Mouse (Mus musculus): Measurements from ENCODE around the gene Cacna1c.

Gene Cacna1c

DNA sequence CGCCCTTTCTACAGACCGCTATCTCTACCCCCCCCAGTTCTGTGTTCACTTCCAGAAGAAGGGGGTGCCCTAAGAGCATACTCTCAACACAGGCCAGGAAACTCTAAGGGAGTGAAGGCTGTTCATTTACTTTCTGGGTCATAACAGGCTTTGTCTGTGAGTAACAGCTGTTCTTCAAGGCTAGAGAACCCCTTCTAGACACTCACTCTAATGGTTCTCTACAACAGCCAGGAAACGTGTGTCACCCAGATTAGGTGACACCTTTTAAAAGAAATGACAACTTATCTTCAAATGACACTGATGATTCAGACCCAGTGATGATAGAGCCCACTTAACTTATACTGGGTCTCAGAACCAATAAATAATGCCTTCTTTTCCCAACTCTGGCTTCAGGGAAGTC is 461.1 kb downstream of the Cacna1c start:
- no peak for DNase-seq

DNA sequence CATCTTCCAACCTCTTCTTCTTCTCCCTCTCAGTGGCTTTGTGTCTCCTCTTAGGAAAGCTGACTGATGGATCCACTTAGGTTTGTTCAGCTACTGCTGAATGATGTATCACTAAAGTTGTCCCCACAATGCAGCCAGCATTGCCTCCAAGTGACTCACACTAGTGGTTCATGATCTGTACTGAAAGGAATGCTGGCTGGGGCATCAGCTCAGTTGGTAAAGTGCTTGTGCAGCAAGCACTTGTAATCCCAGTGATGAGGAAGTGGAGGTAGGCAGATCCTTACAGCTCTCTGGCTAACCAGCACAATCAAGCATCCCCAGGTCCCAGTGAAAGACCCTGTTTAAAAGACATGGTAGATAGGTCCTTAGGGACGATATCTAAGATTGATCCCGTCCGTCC is 464.3 kb downstream of the Cacna1c start:
- DNase-seq, result no peak

DNA sequence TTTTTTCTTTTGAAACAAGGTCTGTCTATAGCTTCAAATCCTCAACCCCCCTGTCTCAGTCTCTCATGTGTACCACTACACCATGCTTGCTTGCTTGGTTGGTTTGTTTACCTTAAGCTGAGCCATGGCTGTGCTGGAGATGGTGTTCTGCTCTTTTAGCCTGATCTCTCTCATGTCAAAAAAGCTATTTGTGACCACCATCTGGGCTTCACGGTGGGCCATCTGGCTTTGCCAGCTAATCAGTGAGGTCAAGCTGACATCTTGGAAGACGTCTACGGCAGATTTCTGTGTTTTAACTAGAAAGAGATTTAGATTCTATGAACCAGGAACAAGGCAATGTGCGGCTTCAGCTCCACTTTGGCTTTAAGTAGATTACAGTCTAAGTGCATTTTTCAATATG is 471.3 kb downstream of the Cacna1c start:
- no peak for DNase-seq

DNA sequence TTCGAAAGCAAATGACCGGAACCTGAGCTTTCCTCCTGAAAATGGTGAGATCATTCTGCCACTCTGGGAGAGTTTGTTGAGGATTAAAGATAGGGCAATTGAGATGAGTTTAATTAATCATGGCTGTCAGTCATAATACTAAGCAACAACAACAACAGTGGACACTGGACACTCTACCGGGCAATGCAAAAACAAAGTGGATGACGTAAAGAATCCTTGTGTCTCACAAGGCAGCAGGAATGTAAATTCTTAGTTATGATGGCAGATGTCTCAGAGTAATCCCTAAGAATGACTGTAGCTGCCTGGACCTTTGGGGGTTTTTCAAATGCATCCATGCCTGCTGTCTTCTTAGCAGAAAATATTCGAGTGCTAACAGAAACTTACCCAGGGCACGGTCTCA is 471.8 kb downstream of the Cacna1c start:
- no peak for DNase-seq

DNA sequence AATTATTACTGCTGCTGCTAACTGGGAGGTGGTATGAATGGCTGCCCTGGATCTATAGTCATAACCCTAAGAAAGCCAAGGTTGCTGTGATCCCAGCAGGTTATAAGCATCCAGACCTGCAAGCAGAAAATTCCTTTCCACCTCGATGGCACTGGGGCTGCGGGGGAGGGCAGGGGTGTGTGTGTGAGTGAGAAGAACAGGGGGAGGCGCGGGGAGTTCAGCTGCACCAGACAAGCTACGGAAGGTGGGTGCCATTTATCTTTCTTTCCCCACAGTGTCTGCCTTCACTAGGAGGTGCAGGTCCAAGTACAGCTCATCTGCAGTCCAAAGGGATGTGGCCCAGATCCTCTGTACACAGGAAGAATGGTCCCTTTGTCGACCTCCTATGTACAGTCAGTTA is 473.9 kb downstream of the Cacna1c start:
- DNase-seq, result no peak

DNA sequence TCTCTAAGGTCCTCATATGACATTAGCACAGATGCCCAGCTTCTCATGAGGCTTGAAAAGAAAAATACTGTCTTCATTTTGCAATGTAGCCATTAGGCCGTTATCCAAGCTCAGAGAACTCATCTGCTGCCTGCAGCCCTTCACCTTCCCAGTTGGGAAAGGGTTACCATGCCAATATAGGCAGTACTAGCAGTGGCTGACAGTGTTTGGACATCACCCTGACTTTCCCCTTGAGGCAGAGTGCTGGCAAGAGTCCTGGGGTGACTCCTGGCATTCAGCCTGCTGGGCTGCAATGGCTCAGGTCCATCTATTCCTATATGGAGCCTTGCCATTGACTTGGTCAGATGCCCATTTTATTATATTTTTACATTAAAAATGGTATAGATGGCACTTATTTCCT is 476.7 kb downstream of the Cacna1c start:
- no peak for DNase-seq

DNA sequence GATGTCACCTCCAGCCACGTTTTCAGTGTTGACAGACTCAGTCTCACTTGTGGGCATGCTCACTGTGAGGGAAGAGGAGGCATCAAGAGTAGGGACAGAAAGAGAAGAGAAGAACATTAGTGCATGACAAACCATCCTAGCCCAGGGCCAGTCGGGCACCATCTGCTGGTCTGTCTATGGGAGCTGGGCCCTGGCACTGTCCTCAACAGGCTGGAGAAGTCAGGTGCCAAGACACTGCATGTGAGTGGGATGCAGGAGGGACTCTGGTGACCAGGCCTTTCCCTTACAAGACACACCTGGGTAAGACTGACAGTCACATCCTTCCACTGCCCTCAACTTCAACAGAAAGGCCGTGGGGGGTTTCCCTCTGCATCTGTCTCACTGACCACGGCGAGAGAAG is 482.9 kb downstream of the Cacna1c start:
- no peak for DNase-seq

DNA sequence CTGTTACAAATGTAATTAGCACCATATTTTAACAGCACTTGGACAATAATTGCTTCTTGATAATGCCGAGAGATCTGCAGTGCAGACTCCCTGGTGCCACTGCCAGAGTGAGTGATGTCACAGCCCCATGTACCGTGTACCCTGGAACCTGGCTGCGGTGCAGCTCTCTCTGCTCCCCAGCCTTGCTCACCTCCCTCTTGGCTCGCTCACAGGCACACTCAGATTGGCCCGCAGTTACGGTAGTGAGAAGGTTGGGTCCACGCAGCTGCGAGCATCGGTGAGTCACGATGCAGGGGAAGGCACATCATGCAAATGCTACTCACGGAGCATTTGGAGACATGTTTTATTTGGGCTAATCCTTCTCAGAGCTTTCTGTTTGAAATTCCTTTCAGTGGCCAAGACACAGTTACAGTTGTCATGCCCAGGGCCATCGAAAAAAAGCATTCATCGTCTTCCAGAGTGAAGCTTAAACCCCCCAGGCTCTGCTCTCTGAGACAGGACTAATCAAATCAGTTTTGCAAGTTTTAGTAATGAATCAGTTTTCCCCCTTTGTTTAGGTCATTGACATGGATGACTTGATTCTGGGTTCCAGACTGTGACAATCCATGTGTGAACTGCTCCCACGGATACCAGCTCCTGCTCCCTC is 484.4 kb downstream of the Cacna1c start:
- no peak for DNase-seq

DNA sequence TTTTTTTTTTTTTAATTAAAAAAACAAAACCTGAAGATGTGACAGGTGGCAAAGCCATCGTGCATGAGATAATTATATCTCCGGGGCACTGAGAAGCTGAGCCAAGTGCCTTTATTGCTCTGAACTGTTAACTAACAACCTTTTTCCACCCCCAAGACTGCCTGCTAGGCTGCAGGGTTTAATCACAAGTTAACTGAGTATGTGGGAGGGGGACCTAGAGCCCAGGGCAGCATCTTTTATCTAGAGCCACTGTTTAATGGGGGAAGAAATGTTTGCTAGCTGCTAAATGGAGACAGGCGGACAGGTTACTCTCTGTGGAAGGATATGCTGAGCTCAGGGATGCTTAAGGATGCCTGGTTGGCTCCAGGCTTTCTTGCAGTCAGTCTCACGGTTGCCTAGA is 489.2 kb downstream of the Cacna1c start:
- DNase-seq, result no peak

DNA sequence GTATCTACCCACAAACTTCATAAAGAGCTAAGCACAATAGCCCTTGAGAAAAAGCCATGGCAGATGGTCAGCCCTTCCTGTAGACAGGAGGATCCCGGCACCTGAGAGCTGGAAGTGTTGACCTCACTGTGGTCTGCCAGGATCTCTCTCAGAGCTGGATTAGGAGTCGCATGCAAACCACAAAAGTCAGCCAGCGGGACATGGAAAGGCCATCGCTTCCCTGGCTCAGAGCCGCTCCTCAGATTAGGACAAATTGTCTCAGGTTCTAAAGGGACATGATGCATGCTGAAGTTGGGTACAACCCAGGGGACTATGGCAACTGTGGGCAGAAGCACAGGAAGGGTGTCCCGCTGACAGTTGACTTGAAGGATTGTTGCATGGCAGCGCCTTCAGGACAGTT is 490.4 kb downstream of the Cacna1c start:
- no peak for DNase-seq

DNA sequence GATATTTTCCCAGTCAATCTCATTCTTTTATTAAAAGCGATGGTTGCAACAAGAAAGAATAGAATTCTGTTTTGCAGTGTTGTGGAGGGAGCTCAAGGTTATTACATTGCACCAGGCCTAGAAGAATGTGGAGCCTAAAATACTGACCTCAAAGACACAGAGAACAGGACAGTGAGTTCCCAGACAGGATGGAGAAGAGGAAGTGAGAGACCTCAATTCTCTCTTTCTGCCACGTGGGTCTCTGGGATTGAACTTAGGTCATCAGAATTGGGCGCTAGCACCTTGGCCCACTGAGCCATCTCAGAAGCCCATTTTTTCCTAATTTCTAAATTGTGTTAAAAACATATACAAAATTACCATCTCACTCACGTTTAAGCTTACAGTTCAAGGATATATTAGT is 501.6 kb downstream of the Cacna1c start:
- DNase-seq, result no peak

DNA sequence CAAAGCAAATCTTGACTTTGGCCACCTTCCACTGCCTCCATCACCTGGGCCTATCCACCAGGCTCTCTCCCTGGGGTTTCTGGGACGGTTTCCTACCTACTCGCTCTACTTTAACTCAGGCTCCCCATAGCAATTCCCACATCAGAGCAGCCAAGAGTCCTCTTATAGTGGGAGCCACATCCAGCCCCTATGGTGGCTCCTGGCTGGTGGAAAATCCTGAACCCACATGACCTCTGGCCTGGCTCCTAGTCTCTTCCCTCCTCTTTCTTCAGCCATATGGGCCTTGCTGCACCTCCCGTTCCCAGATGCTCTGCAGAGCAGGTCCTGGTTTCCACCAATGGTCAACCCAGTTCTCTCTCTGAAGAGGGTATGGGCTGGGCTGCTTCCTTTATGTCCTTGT is 506.8 kb downstream of the Cacna1c start:
- no peak for DNase-seq

DNA sequence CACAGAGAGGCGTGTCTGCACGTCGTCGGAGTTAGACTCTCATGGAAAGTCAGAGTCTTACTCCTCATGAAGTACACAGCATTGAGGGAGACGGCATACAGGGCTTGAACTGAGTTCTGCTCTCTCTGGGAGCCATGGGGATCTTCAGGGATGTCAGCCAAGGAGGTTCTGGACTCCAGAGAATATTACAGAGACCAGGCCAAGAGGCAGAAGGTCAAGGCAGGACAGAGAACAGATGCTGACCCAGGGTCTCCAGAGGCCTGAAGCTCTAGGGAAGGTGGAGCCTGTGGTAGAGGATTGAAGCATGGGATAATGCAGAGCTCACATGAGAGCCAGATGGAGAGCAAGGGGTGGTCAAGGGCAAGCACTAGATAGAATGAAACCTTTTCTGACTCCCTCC is 507.4 kb downstream of the Cacna1c start:
- DNase-seq, result no peak

DNA sequence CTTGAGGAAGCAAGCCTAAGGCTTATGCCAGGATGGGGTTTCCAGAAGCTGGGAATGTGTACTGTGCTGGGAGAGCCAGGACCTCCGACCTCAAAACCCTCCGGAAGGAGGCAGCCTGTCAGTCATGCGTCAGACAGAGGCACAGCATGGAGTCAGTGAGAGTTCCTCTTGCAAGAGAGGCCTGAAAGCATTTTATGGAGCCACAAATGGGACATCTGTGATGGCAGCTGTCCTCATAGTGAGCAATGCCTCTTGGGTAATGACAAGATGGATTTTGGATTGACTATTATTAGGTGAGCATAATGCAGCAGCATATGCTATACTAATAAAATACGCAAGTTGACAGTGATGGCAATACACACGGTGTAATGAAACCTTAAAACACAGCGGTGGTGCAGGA is 515.4 kb downstream of the Cacna1c start:
- DNase-seq, result no peak

DNA sequence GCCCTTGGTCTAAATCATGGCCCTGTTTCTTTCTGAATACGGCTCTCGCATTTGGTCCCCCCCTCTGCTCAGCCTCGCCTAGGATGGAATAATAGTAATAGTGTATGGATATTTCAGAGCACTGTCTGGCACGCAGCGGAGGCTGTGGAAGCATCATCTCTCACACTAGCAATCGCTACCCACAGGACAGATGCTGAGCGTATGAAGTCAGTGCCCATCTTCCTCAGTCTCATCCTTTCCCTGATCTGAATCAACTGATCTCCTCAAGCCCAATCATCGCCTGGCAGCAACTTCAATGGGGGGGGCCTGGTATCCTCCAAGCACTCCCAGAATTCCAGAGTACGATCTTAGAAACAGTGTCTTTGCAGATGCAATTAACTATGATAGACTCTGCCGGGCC is 518.2 kb downstream of the Cacna1c start:
- no peak for DNase-seq

DNA sequence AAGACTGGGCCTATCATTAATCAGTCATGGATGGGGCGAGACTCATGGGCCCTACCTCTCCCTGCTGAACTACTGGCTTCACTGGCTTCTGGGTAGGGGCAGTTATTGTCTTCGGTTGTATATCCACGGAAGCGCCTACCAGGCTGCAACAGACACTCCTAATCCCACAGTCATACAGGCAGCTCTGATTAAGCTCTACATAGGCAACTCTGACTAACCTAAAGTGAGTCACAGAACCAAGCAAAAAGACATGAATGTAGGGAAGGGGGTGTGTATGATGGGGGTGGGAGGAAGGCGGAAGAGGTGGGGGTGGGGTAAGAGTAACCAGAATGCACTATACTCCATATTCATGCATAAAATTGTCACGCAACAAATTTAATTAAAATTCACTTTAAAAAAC is 518.9 kb downstream of the Cacna1c start:
- DNase-seq, result no peak

DNA sequence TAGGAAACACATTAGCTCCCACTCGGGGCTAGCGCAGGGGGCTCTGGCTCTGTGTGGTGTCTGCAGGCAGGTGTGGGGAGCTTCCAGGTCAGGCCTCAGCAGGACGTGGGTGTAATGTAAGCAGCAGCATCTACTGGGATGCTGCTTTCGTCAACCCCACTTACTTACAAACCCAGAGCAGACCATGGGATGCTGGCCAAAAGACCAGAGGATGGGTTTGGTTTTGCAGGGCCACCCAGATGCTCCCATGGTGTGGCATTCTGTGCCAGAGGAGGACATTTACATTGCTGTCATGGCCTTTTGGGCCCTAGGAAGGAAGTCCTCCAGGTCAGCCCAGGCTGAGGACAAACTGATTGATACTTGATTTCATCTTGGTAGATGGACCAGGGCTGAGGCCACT is 521.4 kb downstream of the Cacna1c start:
- no peak for DNase-seq

DNA sequence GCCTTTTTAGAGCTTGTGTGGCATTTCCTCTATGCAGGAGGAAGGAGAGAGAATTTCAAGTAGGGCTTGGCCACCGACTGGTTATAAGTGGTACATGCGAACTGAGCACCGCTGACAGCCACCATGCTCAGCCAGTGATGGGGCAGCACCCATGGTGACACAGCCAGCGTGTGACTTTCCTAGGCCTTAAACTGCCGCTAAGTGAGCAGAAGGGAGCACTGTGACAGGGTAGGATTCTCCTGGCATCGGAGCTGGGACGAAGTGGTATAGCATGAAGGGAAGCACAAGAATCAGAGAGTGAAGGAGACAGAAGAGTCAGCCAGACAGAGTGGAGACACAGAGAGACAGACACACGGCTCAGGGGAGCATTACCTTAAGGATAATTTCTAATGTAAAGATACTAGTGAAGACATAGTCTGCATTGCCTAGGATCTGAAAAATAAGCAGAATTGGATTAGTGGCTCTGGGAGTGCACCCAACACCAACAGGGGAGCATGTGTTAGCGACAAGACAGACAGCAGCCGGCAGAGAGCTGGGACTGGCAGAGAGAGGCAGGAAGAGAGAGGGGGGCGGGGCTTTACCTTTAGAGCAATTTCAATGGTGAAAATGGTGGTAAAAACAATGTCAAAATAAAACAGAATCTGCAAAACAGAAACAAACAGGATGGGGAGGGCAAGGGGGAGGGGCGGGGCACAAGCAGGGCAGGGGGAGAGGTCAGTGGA is 522.1 kb downstream of the Cacna1c start:
- no peak for DNase-seq

DNA sequence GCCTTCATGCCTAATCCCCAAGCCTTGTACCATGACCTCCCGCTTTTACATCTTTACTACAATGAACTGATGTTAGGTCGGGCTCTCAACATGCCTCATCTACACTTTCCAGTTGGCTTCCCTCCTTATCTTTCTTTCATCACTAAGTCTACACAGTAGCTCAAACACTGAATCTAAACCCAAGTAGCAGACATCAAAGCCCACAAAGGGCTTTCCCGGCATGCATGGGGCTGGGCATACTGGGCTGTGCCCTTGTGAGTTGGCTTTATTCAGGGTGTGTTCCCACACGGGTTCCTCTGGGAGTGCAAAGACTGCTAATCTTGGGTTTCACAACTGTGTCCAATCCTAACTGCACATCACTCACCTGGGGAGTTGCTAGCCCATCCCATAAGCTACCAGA is 542.9 kb downstream of the Cacna1c start:
- no peak for DNase-seq

DNA sequence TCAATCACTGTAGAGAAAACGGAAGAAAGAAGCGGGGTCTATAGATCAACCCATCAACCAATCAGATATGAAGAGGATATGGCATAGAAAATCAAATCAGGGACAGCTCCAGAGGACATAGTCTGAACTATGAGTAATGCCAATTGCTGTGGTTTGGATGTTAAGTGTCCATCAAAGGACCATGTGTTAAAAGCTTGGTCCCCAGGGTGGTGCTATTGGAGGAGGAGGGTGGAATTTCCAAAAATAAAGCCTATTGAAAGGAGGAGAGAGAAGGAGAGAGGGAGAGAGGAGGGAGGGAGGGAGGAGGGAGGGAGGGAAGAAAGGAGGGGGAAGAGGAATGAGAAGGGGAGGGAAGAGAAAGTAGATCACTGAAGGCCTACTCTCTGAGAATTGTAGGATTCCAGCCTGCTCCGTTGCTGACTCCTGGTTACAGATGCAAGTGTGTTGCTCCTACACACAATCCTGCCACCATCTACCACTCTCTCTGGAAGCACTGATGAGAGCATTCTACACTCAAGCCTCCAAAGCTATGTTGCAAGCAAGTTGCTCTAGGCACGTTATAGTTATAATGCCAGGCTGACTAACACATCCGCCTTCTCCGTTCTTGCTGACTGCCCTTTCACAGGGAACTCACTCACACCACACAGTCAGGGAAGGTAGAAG is 547.0 kb downstream of the Cacna1c start:
- no peak for DNase-seq

DNA sequence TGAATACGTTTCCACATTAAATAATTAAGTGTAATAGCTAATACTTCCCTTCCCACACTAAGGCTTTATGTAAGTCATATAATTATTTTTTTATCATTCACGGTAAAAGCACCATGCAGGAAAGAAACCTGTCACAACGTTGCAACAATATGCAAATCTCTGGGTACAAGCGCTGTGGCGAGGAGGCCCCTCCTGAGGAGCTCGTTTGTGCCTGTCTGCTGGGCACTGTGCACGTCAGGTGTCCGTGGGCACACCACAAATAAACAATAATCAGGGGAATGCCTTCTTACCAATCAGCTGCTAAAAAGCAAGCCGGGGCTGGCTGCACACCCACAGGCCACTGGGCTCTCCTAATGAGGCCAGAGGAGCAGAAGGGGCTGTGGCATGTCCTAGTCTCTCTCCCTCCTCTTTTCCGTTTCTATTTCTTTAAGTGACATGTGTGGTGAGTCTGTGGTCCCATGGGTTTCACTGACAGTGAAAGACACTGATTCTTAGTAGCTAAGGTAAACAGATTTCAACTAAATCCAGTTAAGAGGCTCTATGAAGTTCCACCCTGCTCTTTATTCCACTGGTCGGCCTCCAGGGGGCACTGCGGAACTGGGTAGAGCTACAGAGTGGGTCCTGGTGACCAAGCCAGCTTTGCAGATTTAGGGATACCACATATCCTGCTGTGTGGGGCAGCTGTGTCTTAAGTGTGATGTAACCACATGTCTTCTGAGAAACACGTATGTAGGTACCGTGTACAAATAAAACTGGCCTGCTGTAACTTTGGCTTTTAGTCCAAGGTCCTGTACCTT is 549.8 kb downstream of the Cacna1c start:
- DNase-seq, result peak; percentile 74 to 82

DNA sequence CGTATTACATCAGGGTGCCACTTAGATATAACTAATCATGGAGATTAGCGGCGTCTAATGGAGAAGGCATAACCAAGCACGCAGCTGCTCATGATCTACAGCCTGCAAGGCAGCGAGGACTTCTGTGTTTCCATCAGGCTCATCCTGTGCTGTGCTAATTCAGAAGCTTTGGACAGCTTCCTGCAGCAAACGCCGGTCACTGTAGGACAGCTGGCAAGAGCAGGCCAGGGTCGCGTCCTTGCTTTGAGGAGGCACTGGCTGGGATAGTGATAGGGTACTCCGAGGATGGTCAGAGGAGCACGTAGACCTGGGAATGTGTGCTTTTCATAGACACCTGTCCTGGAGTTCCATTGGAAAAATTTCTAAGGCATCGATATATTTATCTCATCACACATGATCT is 551.4 kb downstream of the Cacna1c start:
- DNase-seq, result no peak

DNA sequence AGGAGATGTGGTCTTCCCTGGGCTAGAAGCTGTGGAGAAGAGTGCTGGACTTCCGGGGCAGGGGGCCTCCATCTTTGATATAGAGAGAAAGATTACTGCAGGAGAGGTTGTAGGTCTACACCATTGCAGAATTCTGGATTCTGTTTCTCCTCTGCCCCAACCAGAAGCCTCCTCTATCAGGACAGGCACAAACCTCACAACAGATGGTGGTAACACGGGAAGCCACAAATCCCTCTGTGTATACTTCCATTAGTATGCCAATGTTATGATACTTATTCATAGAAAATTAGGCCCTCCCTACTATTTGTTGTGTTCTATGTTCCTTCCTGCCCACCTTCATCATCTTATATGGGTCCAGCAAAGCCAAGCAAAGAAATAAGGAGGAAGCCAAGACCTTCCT is 552.7 kb downstream of the Cacna1c start:
- no peak for DNase-seq

Data from lung, postnatal 4 days (tissue).